Mouse (Mus musculus): ENCODE data around the gene Krit1.
"Not testable (repeated sequence)": the region's sequence is repeated elsewhere in the genome, so short reads cannot be mapped to it uniquely, and the experiment has no call there.

Gene Krit1

GRCm38 (mm10) chr5:3889201-3889600 is 86.2 kb downstream of the Krit1 start:
- no peak for DNase-seq

DNA sequence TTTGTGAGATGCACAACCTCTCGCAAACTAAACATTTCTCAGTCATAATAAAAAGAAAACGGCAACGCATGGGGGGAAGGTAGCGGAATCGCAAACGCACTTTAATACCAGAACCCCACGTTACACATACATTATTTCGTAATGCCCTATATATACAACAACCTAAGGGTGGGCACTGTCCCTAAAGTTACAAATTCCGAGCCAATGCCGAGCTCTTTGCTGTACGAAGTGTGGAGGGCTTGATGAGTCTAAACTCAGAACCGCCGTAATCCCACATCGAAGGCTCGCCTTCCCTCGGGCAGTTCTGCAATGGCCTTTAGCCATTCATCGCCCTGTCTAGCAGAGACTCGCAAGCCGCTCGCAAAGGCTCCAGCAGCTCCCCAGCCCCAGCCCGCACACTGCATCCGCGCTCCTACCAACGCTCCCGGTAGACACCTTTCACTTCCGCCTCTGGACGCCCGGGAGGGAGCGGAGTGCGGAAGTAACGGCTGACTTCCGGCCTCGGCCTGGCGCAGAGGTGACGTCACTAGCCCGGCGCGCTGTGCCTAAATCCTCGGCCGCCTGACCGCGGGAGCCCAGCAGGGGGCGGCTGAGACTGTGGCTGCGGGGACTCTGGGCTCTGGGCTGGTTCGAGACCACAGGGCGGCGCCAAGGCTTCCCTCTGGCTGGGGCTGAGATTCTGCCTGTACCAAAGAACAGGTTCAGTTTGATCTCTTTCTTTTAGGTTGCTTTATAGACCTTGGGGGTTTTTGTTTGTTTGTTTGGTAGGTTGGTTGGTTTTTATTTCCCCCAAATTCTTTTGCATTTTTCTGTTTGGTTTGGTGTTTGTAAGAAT is 90.7 kb downstream of the Krit1 start, which contains the start of gene Mterf1a:
Mterf1a (minus strand) TSS at position 475 of the 835 bp plus-strand sequence.
- peak; percentile 18 for DNase-seq

GRCm38 (mm10) chr5:3894294-3894619 is 91.3 kb downstream of the Krit1 start:
- DNase-seq, result not testable (repeated sequence)
